Mouse (Mus musculus) limb, embryonic 15.5 days (tissue): ENCODE measurements around the gene Amelx. TPM values are rescaled to one million over a fixed set of nuclear protein-coding genes. Genes with fewer than 3 reads are reported as not detected.

ENCODE experiments used
- ATAC-seq: fragments of 200-750 bp; cut with Nextera tagmentation; 2 replicates; pipeline ENCODE4 v1.8.0; 2017; ENCODE audit warnings: low read depth, moderate TSS enrichment; ENCODE audit not compliant: insufficient number of reproducible peaks, low FRiP score, low TSS enrichment
- H3K27ac ChIP-seq: fragments of 300-500 bp; sonication (generic); 2 replicates; pipeline ENCODE4 v1.5.1; 2015; ENCODE audit warnings: moderate library complexity, mild to moderate bottlenecking, inconsistent platforms
- H3K27me3 ChIP-seq: fragments of 300-500 bp; sonication (generic); 2 replicates; pipeline ENCODE4 v1.6.1; 2015; ENCODE audit warnings: inconsistent platforms
- H3K36me3 ChIP-seq: fragments of 300-500 bp; sonication (generic); 2 replicates; pipeline ENCODE4 v1.6.1; 2015; ENCODE audit warnings: inconsistent platforms
- H3K4me1 ChIP-seq: fragments of 300-500 bp; sonication (generic); 2 replicates; pipeline ENCODE4 v1.6.1; 2015; ENCODE audit warnings: inconsistent platforms
- H3K4me2 ChIP-seq: fragments of 300-500 bp; sonication (generic); 2 replicates; pipeline ENCODE4 v1.6.1; 2015; ENCODE audit warnings: mild to moderate bottlenecking, inconsistent platforms
- H3K4me3 ChIP-seq: fragments of 300-500 bp; sonication (generic); 2 replicates; pipeline ENCODE4 v1.5.1; 2015; ENCODE audit warnings: mild to moderate bottlenecking, inconsistent platforms
- H3K9ac ChIP-seq: fragments of 300-500 bp; sonication (generic); 2 replicates; pipeline ENCODE4 v1.6.1; 2015; ENCODE audit warnings: inconsistent platforms
- H3K9me3 ChIP-seq: fragments of 300-500 bp; sonication (generic); 2 replicates; pipeline ENCODE4 v1.6.1; 2016; ENCODE audit warnings: inconsistent platforms
- WGBS: fragments of 180-500 bp; shearing (Covaris S2); methylation state at CpG from one replicate; pipeline ENCODE4 v1.1.7; 2015; 5-methylcytosine and 5-hydroxymethylcytosine counted together
- polyA plus RNA-seq: library from polyadenylated mRNA; unstranded; fragments of >200 nt; fragmentation: Nextera tagmentation; extraction: Ambion mirVana; gene quantifications from 2 replicates; pipeline ENCODE4 v1.2.1, GENCODE M21; 2015

The Amelx gene
- not detected in 2 replicates for polyA plus RNA-seq

DNA sequence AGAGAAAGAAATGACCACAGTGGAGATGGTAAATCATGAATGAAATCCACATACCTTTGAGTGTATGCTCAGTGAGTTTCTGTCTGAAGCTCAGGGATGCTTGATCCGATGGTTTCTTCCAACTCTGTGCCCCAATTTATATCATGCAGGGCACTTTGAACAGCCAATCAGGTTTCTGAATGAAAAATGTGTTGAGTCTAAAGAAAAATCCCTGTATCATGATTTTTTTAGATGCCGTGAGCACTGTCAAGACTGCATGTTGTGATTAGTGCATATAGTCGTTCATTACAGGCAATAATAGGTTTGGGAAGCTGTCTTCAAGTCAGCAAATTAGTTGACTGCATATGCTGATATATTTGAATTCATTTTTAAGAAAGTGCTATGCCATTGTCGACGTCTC is at the start of gene Amelx:
Amelx (minus strand) TSS at position 101 of the 400 bp plus-strand sequence.
- WGBS, result 85% methylated on average over 5 of the region's 5 CpGs

DNA sequence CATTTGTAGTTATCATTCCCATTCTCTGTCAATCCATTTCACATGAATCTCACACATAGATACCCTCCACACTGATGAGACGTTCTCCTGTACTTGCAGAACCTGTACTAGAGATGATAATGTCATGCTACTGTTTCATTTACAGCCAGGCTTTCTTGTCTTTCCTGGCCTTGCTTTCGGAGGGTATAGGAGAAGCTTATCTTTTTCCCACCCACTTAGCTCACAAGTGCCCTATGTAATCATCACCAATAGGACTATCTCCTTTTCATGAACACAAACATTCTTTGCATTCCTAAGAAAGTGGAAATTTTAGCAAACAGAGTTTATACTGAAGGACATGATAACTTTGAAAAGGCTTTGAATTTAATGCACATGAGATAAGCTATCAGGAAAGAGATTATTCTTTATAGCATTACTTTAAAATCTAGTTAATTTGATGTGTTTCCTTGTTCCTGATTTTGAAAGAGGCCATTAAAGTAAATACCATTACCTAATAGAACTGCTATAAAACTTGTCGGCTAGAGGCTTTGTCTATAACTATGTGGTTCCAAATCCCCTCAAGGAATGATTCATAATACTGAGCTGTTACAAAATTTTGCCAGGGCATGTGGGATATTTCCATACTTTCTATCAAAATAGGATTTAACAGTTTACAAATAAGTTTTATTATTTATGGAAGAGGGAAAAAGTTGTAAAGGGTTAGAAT is 35.5 kb upstream of the Amelx start:
- H3K27me3 ChIP-seq, result peaks cover 3% of the 10 kb centered on the region; the same call in 1 of the 2 replicates
- no peaks in the 10 kb centered on the region for H3K36me3 ChIP-seq
- no peak overlapping the region for H3K4me3 ChIP-seq
- H3K27ac ChIP-seq, result no peak overlapping the region
- ATAC-seq, result no peak
- no peak overlapping the region for H3K4me2 ChIP-seq
- no peaks in the 10 kb centered on the region for H3K4me1 ChIP-seq
- 52% methylated on average over 3 of the region's 3 CpGs for WGBS
- no peaks in the 10 kb centered on the region for H3K9me3 ChIP-seq
- H3K9ac ChIP-seq, result no peak overlapping the region

More for the DNA sequence above, at the start of gene Amelx:
- Histone ChIP-seq H3K4me1 (no peaks in the 10 kb centered on the region), H3K4me3 (no peak within 1 kb of the TSS), H3K27me3 (no peaks in the 10 kb centered on the region; the same call in 1 of the 2 replicates), H3K27ac (no peak within 1 kb of the TSS), H3K4me2 (no peak within 1 kb of the TSS), H3K9me3 (no peaks in the 10 kb centered on the region), H3K36me3 (no peaks in the 10 kb centered on the region), H3K9ac (no peak within 1 kb of the TSS)
- no peak for ATAC-seq

DNA sequence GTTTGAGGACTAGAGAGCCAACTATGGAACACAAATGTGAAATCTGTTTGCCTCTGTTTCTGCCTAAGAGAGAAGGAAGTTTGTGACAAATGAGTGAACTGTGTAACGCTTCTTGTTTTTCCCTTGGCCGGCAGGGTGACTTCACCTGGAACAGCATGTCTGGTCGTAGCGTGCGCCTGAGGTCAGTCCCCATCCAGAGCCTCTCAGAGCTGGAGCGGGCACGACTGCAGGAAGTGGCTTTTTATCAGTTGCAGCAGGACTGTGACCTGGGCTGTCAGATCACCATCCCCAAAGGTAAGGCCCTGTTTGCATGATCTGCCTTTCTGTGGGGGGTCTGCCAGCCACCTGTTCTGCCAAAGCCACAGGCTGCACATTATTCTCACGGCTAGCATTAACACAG is 33.1 kb upstream of the Amelx start:
- 59% methylated on average over 8 of the region's 8 CpGs for WGBS
- Histone ChIP-seq H3K36me3 (no peaks in the 10 kb centered on the region), H3K9me3 (no peaks in the 10 kb centered on the region), H3K4me2 (no peak overlapping the region), H3K9ac (no peak overlapping the region), H3K4me1 (no peaks in the 10 kb centered on the region), H3K27ac (no peak overlapping the region), H3K4me3 (no peak overlapping the region), H3K27me3 (peaks cover 3% of the 10 kb centered on the region; the same call in 1 of the 2 replicates)
- ATAC-seq, result no peak

DNA sequence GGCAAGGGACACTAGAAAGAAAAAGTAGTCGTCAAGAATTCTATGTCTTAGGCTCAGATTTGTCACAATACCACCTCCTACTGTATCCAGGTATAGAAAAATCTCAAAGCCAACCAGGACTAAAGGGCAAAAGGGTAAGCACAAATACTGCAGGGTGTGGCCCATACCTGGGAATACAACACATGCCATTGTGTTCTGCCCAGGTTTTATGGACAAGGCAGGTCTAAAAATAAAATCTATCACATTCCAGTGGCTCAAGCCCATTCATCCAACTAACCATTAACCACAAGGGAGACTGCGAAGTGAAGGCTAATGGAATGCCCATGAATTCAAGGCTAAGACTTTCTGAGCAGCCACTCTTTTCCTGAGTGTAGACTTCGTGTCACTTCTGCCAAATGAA is 23.0 kb upstream of the Amelx start:
- no peak overlapping the region for H3K9ac ChIP-seq
- no peaks in the 10 kb centered on the region for H3K4me1 ChIP-seq
- no peak overlapping the region for H3K27ac ChIP-seq
- no peak overlapping the region for H3K4me2 ChIP-seq
- no peaks in the 10 kb centered on the region for H3K9me3 ChIP-seq
- H3K36me3 ChIP-seq, result no peaks in the 10 kb centered on the region
- H3K4me3 ChIP-seq, result no peak overlapping the region
- WGBS, result 58% methylated on average over 3 of the region's 3 CpGs
- no peaks in the 10 kb centered on the region for H3K27me3 ChIP-seq
- no peak for ATAC-seq

DNA sequence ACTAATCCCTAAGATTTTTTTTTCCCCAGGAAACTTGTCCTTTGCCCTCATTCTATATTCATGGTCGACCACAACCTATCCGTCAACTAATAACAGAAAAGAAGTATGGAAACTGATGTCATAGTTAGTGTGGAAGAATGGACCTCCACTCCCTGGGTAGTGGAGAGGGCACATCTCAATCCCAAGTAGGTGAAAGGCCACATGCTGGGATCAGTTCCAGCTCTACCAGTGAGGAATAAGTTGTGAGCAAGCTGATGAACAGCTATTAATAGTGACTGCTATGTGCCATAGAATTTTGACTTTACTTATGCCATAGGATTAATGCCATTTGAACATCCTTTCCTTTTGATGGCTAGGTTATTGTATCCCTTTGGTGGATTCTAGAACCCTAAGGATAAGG is 8.4 kb downstream of the Amelx start:
- H3K27me3 ChIP-seq, result no peaks in the 10 kb centered on the region
- no peak overlapping the region for H3K4me3 ChIP-seq
- no peaks in the 10 kb centered on the region for H3K4me1 ChIP-seq
- no peaks in the 10 kb centered on the region for H3K9me3 ChIP-seq
- ATAC-seq, result no peak
- no peaks in the 10 kb centered on the region for H3K36me3 ChIP-seq
- H3K9ac ChIP-seq, result no peak overlapping the region
- 80% methylated on average over 2 of the region's 2 CpGs for WGBS
- H3K27ac ChIP-seq, result no peak overlapping the region
- H3K4me2 ChIP-seq, result no peak overlapping the region

DNA sequence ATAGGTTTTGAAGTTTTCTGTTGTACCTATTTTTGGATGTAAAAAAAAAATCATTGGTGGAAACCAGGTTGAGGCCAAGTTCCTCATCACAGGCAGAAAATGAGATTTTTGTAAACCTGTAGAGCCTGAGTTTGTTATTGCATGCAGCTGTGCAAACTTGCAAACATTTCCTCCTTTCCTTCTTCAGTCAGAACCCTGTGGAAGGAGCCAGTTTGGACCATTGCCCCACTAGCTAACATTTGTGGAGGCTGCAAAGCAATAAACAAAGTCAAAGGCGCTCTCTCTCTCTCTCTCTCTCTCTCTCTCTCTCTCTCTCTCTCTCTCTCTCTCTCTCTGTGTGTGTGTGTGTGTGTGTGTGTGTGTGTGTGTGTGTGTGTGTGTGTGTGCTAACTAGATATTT is 13.2 kb downstream of the Amelx start:
- H3K4me2 ChIP-seq, result no peak overlapping the region
- no peaks in the 10 kb centered on the region for H3K4me1 ChIP-seq
- no peak for ATAC-seq
- no peak overlapping the region for H3K27ac ChIP-seq
- 86% methylated on average over 1 of the region's 1 CpGs for WGBS
- H3K9ac ChIP-seq, result no peak overlapping the region
- H3K9me3 ChIP-seq, result no peaks in the 10 kb centered on the region
- H3K36me3 ChIP-seq, result no peaks in the 10 kb centered on the region
- H3K27me3 ChIP-seq, result no peaks in the 10 kb centered on the region
- no peak overlapping the region for H3K4me3 ChIP-seq

DNA sequence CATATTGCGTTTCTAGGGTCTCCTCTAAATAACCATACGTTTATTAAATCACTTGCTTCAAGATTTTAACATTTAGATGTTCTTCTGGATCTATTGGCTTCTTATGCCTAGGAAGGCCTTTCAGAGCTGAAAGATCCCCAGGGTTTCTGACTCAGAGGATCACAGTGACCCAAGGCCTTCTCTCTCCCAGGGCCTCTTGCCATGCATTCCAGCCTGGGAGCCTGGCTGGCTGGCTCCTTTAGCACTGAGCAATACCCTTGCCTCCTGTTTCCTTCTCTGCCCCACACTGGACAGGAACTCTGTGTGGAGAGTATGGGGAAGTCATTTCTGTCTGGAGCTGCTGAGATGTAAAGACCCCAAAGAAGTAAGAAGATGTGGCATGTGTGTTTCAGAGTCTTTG is 16.0 kb downstream of the Amelx start:
- H3K9me3 ChIP-seq, result no peaks in the 10 kb centered on the region
- no peak overlapping the region for H3K4me2 ChIP-seq
- no peak overlapping the region for H3K27ac ChIP-seq
- no peak overlapping the region for H3K9ac ChIP-seq
- WGBS, result 74% methylated on average over 2 of the region's 2 CpGs
- H3K36me3 ChIP-seq, result no peaks in the 10 kb centered on the region
- ATAC-seq, result no peak
- H3K27me3 ChIP-seq, result no peaks in the 10 kb centered on the region
- no peak overlapping the region for H3K4me3 ChIP-seq
- H3K4me1 ChIP-seq, result no peaks in the 10 kb centered on the region

DNA sequence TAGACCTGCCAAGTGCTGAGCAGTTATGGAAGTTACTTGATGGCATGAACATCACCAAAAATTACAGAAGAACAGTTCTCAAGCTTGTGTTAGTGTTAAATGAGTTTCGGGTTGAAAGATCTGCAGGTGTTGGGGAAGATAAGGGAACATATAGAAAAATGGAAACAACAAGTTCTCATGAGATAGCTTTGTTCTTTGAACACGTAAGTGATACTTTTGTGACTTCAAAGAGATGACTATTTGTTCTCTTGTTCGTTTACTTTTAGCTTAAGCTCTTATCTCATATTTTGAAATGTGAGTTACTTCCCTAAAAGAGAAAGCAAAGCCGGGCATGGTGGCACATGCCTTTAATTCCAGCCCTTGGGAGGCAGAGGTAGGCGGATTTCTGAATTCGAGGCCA is 28.6 kb downstream of the Amelx start:
- no peaks in the 10 kb centered on the region for H3K4me1 ChIP-seq
- H3K36me3 ChIP-seq, result no peaks in the 10 kb centered on the region
- WGBS, result 78% methylated on average over 6 of the region's 6 CpGs
- no peaks in the 10 kb centered on the region for H3K9me3 ChIP-seq
- H3K4me3 ChIP-seq, result no peak overlapping the region
- no peak overlapping the region for H3K4me2 ChIP-seq
- H3K27ac ChIP-seq, result no peak overlapping the region
- no peaks in the 10 kb centered on the region for H3K27me3 ChIP-seq
- no peak for ATAC-seq
- H3K9ac ChIP-seq, result no peak overlapping the region

DNA sequence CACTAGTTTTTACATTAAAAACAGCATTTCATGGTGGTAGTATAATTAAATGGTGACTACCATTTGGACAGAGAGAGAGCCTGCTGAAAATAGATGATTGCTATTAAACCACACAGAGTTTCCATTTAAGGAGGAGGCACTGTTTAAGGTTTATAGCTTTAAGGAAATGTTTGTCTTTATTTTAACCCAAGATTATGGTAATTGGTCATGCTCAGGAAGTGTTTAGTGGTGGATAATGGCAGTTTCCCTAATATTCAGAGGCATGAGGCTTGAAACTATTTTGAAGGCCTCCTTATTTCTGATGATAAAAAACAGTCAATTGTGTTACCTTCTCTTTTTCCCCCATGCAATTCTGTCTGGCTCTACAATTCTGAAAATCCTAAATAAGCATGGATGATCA is 33.2 kb downstream of the Amelx start:
- Histone ChIP-seq H3K4me3 (no peak overlapping the region), H3K27ac (no peak overlapping the region), H3K36me3 (no peaks in the 10 kb centered on the region), H3K27me3 (no peaks in the 10 kb centered on the region), H3K9ac (no peak overlapping the region), H3K4me1 (no peaks in the 10 kb centered on the region), H3K4me2 (no peak overlapping the region), H3K9me3 (no peaks in the 10 kb centered on the region)
- no peak for ATAC-seq

DNA sequence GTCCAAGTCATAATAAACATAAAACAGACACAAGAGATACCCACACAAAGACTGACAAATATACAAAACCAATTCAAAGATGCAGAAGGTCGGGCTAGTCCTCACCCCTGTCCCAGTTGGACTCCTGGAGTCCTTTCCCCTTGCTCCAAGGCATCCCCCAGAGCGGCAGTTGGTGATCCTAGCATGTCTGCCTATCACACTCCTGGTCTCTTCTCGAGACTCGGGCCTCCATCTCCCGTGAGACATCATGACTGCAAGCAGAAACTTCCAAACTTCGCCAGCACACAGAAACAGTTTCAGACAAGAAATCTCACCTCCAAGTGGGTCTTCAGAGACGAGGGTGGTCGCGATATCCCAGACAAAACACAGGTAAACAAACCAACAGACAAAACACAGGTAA is 46.5 kb downstream of the Amelx start:
- Histone ChIP-seq H3K4me1 (no peaks in the 10 kb centered on the region), H3K27ac (no peak overlapping the region), H3K9me3 (no peaks in the 10 kb centered on the region), H3K36me3 (no peaks in the 10 kb centered on the region), H3K27me3 (no peaks in the 10 kb centered on the region), H3K9ac (no peak overlapping the region), H3K4me3 (no peak overlapping the region), H3K4me2 (no peak overlapping the region)
- no peak for ATAC-seq
- WGBS, result 85% methylated on average over 9 of the region's 9 CpGs

DNA sequence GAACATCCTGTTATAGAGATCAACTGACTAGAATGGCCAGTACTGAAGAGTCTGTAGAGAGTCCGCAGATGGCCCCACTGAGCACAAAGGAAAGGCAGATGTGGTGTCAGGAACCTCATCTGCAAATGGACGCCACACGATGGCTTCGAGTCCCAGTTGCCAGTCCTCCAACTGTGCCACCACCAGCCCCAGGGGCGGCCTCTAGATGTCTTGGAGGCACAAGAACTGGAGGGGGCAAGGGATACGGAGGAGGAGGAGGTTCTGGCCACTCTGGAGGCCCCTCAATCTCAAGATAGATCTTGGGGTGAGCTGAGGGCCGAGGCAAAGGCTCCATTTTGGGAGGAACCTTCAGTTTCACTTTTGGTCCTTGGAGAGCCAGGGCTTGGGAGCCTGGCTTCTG is 47.2 kb downstream of the Amelx start:
- no peak for ATAC-seq

More for the DNA sequence above, 47.2 kb downstream of the Amelx start:
- no peaks in the 10 kb centered on the region for H3K36me3 ChIP-seq
- no peak overlapping the region for H3K4me3 ChIP-seq
- H3K4me2 ChIP-seq, result no peak overlapping the region
- no peak overlapping the region for H3K27ac ChIP-seq
- no peak overlapping the region for H3K9ac ChIP-seq
- H3K4me1 ChIP-seq, result no peaks in the 10 kb centered on the region
- WGBS, result 86% methylated on average over 7 of the region's 7 CpGs
- no peaks in the 10 kb centered on the region for H3K9me3 ChIP-seq
- H3K27me3 ChIP-seq, result no peaks in the 10 kb centered on the region
